Mouse (Mus musculus): ENCODE data around the gene Nfatc3. TPM values are rescaled to one million over a fixed set of nuclear protein-coding genes. Genes with fewer than 3 reads are reported as not detected.

Gene Nfatc3
- polyA plus RNA-seq, 1 experiment = 11.8 TPM

- Histone ChIP-seq H3K4me3 (peak overlapping the region; percentile 68), H3K27me3 (ENCODE audit: control insufficient read depth, insufficient read depth, insufficient read length) (no peaks in the 10 kb centered on the region), H3K4me2 (ENCODE audit: low read depth) (peak overlapping the region; percentile 80), H3ac (ENCODE audit: control insufficient read depth, insufficient read length) (peak overlapping the region; percentile 0), H3K79me2 (ENCODE audit: control insufficient read depth, insufficient read depth) (peaks cover 12% of the 10 kb centered on the region), H3K36me3 (ENCODE audit: control insufficient read depth, insufficient read depth) (peaks cover 6% of the 10 kb centered on the region)
- TF ChIP-seq E2F4 (IDR thresholded peaks at IDR 0.05; ENCODE audit: insufficient read depth) (no peak), CEBPB (IDR thresholded peaks at IDR 0.05; ENCODE audit: insufficient read depth, poor library complexity, severe bottlenecking) (no peak), POLR2AphosphoS2 (IDR thresholded peaks at IDR 0.05; ENCODE audit: insufficient read length, low read depth) (no peak), MAX (IDR thresholded peaks at IDR 0.05; ENCODE audit: low read depth) (no peak), SRF (IDR thresholded peaks at IDR 0.05; ENCODE audit: control insufficient read depth, insufficient read length, low read depth) (no peak), MYOG (IDR thresholded peaks at IDR 0.05; ENCODE audit: control insufficient read depth in 1 of 3, insufficient read depth in 1 of 3, insufficient read length in 2 of 3, low read depth in 2 of 3) (no peak), USF1 (IDR thresholded peaks at IDR 0.05; ENCODE audit: low read depth) (no peak), POLR2A (IDR thresholded peaks at IDR 0.05; ENCODE audit: insufficient read length, low read depth) (no peak), TCF3 (IDR thresholded peaks at IDR 0.05; ENCODE audit: insufficient read length, low read depth) (no peak), REST (IDR thresholded peaks at IDR 0.05; ENCODE audit: insufficient read depth, insufficient read length) (no peak), MYOD1 (IDR thresholded peaks at IDR 0.05; ENCODE audit: control insufficient read depth in 1 of 3, insufficient read length in 2 of 3, low read depth in 2 of 3) (no peak), TCF12 (IDR thresholded peaks at IDR 0.05; ENCODE audit: insufficient read depth, poor library complexity, severe bottlenecking) (no peak)
Observed at GRCm38 (mm10) chr8:106151041-106151440, 92.4 kb downstream of the Nfatc3 start.

GRCm38 (mm10) chr8:106152876-106153275 lies 94.2 kb downstream of the Nfatc3 start:
- TF ChIP-seq TCF3 (IDR thresholded peaks at IDR 0.05; ENCODE audit: insufficient read length, low read depth) = no peak
- TF ChIP-seq MYOD1 (IDR thresholded peaks at IDR 0.05; ENCODE audit: control insufficient read depth in 1 of 3, insufficient read length in 2 of 3, low read depth in 2 of 3) = no peak
- no peak for TF ChIP-seq REST (IDR thresholded peaks at IDR 0.05; ENCODE audit: insufficient read depth, insufficient read length)
- no peak for TF ChIP-seq POLR2AphosphoS2 (IDR thresholded peaks at IDR 0.05; ENCODE audit: insufficient read length, low read depth)
- no peak for TF ChIP-seq E2F4 (IDR thresholded peaks at IDR 0.05; ENCODE audit: insufficient read depth)
- no peak for TF ChIP-seq TCF12 (IDR thresholded peaks at IDR 0.05; ENCODE audit: insufficient read depth, poor library complexity, severe bottlenecking)
- no peak for TF ChIP-seq POLR2A (IDR thresholded peaks at IDR 0.05; ENCODE audit: insufficient read length, low read depth)
- TF ChIP-seq USF1 (IDR thresholded peaks at IDR 0.05; ENCODE audit: low read depth) = no peak
- TF ChIP-seq MAX (IDR thresholded peaks at IDR 0.05; ENCODE audit: low read depth) = no peak
- TF ChIP-seq MYOG (IDR thresholded peaks at IDR 0.05; ENCODE audit: control insufficient read depth in 1 of 3, insufficient read depth in 1 of 3, insufficient read length in 2 of 3, low read depth in 2 of 3) = no peak
- no peak for TF ChIP-seq CEBPB (IDR thresholded peaks at IDR 0.05; ENCODE audit: insufficient read depth, poor library complexity, severe bottlenecking)
- no peak for TF ChIP-seq SRF (IDR thresholded peaks at IDR 0.05; ENCODE audit: control insufficient read depth, insufficient read length, low read depth)
- H3K36me3 ChIP-seq (ENCODE audit: control insufficient read depth, insufficient read depth) = peaks cover 6% of the 10 kb centered on the region
- H3K27me3 ChIP-seq (ENCODE audit: control insufficient read depth, insufficient read depth, insufficient read length) = no peaks in the 10 kb centered on the region
- no peak overlapping the region for H3ac ChIP-seq (ENCODE audit: control insufficient read depth, insufficient read length)
- no peak overlapping the region for H3K4me2 ChIP-seq (ENCODE audit: low read depth)
- H3K79me2 ChIP-seq (ENCODE audit: control insufficient read depth, insufficient read depth) = peaks cover 12% of the 10 kb centered on the region
- no peak overlapping the region for H3K4me3 ChIP-seq

- H3K27me3 ChIP-seq (ENCODE audit: control insufficient read depth, insufficient read depth, insufficient read length) = no peaks in the 10 kb centered on the region
Observed at GRCm38 (mm10) chr8:106157419-106157818, 98.8 kb downstream of the Nfatc3 start.

GRCm38 (mm10) chr8:106158381-106158780 lies 99.7 kb downstream of the Nfatc3 start:
- Histone ChIP-seq H3K4me2 (ENCODE audit: low read depth) (no peak overlapping the region), H3K79me2 (ENCODE audit: control insufficient read depth, insufficient read depth) (no peaks in the 10 kb centered on the region), H3K36me3 (ENCODE audit: control insufficient read depth, insufficient read depth) (peaks cover 12% of the 10 kb centered on the region), H3K4me3 (no peak overlapping the region), H3K27me3 (ENCODE audit: control insufficient read depth, insufficient read depth, insufficient read length) (no peaks in the 10 kb centered on the region), H3ac (ENCODE audit: control insufficient read depth, insufficient read length) (no peak overlapping the region)
- TF ChIP-seq MYOD1 (IDR thresholded peaks at IDR 0.05; ENCODE audit: control insufficient read depth in 1 of 3, insufficient read length in 2 of 3, low read depth in 2 of 3) (no peak), SRF (IDR thresholded peaks at IDR 0.05; ENCODE audit: control insufficient read depth, insufficient read length, low read depth) (no peak), TCF12 (IDR thresholded peaks at IDR 0.05; ENCODE audit: insufficient read depth, poor library complexity, severe bottlenecking) (no peak), MAX (IDR thresholded peaks at IDR 0.05; ENCODE audit: low read depth) (no peak), USF1 (IDR thresholded peaks at IDR 0.05; ENCODE audit: low read depth) (no peak), POLR2A (IDR thresholded peaks at IDR 0.05; ENCODE audit: insufficient read length, low read depth) (no peak), E2F4 (IDR thresholded peaks at IDR 0.05; ENCODE audit: insufficient read depth) (no peak), MYOG (IDR thresholded peaks at IDR 0.05; ENCODE audit: control insufficient read depth in 1 of 3, insufficient read depth in 1 of 3, insufficient read length in 2 of 3, low read depth in 2 of 3) (no peak), TCF3 (IDR thresholded peaks at IDR 0.05; ENCODE audit: insufficient read length, low read depth) (no peak), POLR2AphosphoS2 (IDR thresholded peaks at IDR 0.05; ENCODE audit: insufficient read length, low read depth) (no peak), REST (IDR thresholded peaks at IDR 0.05; ENCODE audit: insufficient read depth, insufficient read length) (no peak), CEBPB (IDR thresholded peaks at IDR 0.05; ENCODE audit: insufficient read depth, poor library complexity, severe bottlenecking) (no peak)

More at GRCm38 (mm10) chr8:106157419-106157818, 98.8 kb downstream of the Nfatc3 start:
- no peak overlapping the region for H3K4me2 ChIP-seq (ENCODE audit: low read depth)
- no peak overlapping the region for H3ac ChIP-seq (ENCODE audit: control insufficient read depth, insufficient read length)
- no peak for TF ChIP-seq CEBPB (IDR thresholded peaks at IDR 0.05; ENCODE audit: insufficient read depth, poor library complexity, severe bottlenecking)
- TF ChIP-seq MYOD1 (IDR thresholded peaks at IDR 0.05; ENCODE audit: control insufficient read depth in 1 of 3, insufficient read length in 2 of 3, low read depth in 2 of 3) = no peak
- TF ChIP-seq TCF12 (IDR thresholded peaks at IDR 0.05; ENCODE audit: insufficient read depth, poor library complexity, severe bottlenecking) = no peak
- TF ChIP-seq USF1 (IDR thresholded peaks at IDR 0.05; ENCODE audit: low read depth) = no peak
- no peak for TF ChIP-seq MAX (IDR thresholded peaks at IDR 0.05; ENCODE audit: low read depth)
- TF ChIP-seq E2F4 (IDR thresholded peaks at IDR 0.05; ENCODE audit: insufficient read depth) = no peak
- no peak for TF ChIP-seq SRF (IDR thresholded peaks at IDR 0.05; ENCODE audit: control insufficient read depth, insufficient read length, low read depth)
- TF ChIP-seq TCF3 (IDR thresholded peaks at IDR 0.05; ENCODE audit: insufficient read length, low read depth) = no peak
- TF ChIP-seq POLR2AphosphoS2 (IDR thresholded peaks at IDR 0.05; ENCODE audit: insufficient read length, low read depth) = no peak
- no peak for TF ChIP-seq REST (IDR thresholded peaks at IDR 0.05; ENCODE audit: insufficient read depth, insufficient read length)
- no peak for TF ChIP-seq POLR2A (IDR thresholded peaks at IDR 0.05; ENCODE audit: insufficient read length, low read depth)
- TF ChIP-seq MYOG (IDR thresholded peaks at IDR 0.05; ENCODE audit: control insufficient read depth in 1 of 3, insufficient read depth in 1 of 3, insufficient read length in 2 of 3, low read depth in 2 of 3) = no peak
- H3K79me2 ChIP-seq (ENCODE audit: control insufficient read depth, insufficient read depth) = no peaks in the 10 kb centered on the region
- peaks cover 12% of the 10 kb centered on the region for H3K36me3 ChIP-seq (ENCODE audit: control insufficient read depth, insufficient read depth)
- no peak overlapping the region for H3K4me3 ChIP-seq
